Mouse (Mus musculus): Measurements from ENCODE around the gene Slc6a16.

The Slc6a16 gene

GRCm38 (mm10) chr7:45216442-45217183 is 24.3 kb upstream of the Slc6a16 start:
- DNase-seq = peak; percentile 93 to 95

DNA sequence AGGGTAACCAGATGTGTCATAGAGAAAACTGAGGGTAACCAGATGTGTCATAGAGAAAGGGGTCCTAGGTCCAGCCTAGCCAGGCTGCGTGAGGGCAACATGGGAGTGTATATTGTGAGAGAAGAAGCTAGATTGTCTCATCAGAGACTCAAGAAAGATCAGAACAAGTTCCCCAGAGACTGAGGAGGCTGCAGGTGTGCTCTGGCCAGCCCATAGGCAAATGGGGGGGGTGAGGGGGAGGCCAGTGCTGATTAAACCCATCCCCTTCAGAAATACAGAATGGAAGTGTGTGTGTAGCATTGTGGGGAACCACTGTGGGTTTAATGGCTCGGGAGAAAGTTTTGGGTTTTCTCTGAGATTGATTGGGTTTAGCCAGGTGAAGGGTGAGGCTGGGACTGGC is 19.2 kb upstream of the Slc6a16 start:
- no peak for DNase-seq

- DNase-seq = no peak
Measured at GRCm38 (mm10) chr7:45224826-45225225, 16.1 kb upstream of the Slc6a16 start.

- DNase-seq = no peak
Measured at GRCm38 (mm10) chr7:45226421-45226820, 14.5 kb upstream of the Slc6a16 start.

GRCm38 (mm10) chr7:45228548-45228947 is 12.3 kb upstream of the Slc6a16 start:
- peak in 1 of 2 experiments; percentile 1 for DNase-seq

GRCm38 (mm10) chr7:45229046-45229445 is 11.8 kb upstream of the Slc6a16 start:
- no peak for DNase-seq

- no peak for DNase-seq
Measured at GRCm38 (mm10) chr7:45229459-45230203, 11.3 kb upstream of the Slc6a16 start.

GRCm38 (mm10) chr7:45231192-45231591 is 9.7 kb upstream of the Slc6a16 start:
- no peak for DNase-seq

GRCm38 (mm10) chr7:45231941-45232340 is 8.9 kb upstream of the Slc6a16 start:
- no peak for DNase-seq

- DNase-seq = no peak
Measured at GRCm38 (mm10) chr7:45232716-45233465, 8.0 kb upstream of the Slc6a16 start.

DNA sequence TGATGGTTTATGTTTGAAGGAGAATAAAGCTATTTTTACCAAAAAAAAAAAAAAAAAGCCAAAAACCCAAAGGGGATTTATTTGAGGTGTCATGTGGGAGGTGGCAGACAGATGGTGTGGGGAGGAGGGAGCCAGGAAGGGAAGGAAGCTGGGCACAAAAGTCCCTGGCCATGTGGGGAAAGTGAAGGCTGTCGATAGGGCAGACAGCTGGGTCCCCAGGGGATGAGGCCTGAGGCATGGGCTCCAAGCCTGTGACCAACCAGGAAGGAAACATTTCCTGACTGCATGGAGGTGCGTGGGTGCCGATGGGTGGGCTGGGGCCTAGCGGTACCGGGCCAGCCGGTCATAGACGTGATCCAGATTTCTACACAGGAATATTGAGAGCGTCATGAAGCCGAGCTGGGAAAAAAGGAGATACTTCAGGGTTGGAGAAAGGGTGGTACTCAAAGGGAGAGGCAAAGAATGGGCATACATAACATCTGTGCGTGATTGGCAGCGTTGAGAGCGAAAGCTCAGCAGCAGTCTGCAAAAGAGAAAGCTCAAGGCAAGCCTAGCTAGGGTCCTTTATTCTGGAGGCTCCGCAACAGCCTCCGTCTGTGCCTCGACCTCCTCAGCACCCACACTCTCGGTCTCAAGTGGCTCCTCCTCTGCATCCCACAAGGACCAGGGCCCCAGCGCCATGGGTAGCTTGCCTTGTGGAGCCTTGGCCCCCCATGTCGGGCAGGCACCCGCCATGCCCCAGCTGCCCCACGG is 7.1 kb upstream of the Slc6a16 start:
- peak; percentile 27 to 37 for DNase-seq

GRCm38 (mm10) chr7:45234333-45234841 is 6.5 kb upstream of the Slc6a16 start:
- peak; percentile 26 to 43 for DNase-seq

DNA sequence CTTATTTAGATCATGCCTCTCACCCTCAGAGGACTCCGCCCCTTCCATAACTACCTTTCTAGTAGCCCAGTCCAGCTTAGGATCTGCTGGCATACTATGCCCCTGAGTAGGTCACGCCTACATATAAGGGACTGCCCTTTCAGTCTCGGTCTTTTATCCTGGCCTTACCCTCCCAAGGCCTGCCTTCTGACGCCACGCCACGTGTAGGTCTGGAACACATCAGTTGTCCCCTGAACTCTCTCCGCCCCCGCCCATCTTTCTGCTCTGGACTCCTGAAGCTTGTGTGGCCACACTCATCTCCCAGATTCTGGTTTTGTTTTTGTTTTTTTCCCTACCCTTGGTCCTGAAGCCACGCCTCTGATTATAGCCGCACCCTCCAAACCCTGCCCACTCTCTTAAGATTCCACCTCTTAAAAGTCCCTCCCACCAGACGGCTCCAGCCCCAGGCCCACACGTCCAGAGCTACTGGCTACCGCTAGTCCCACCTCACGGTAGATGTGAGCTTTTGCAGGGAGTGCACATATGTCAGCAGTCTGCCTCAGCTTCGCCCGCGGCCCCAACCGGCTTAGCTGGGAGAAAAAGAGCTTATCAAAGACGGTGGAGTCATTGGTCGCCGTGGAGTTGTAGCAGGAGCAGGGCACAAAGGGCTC is 5.8 kb upstream of the Slc6a16 start:
- peak; percentile 62 to 75 for DNase-seq

DNA sequence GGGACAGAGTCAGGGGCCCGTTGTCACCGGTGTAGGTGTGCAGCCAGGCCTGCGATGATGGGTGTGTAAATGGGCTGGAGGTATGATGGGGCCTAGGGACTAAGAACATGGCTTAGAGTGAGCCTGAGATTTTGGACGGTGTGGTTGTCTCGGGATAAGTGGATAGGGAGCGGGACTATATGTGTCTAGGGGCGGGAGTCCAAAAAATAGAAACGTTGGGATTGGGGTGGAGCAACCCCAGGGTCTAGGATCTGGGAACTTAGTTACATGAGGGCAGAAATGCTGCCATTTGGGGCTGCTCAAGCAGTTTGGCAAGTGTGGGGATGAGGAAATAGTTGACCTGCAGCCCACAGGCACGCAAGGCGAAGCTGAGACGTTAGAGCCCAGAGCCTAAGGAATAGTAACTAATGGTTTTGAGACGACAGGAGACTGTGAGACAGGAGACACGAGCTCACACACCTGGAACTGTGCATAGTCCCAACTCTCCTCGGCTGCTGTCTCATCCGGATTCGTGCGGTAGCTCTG is 5.2 kb upstream of the Slc6a16 start:
- DNase-seq = no peak

DNA sequence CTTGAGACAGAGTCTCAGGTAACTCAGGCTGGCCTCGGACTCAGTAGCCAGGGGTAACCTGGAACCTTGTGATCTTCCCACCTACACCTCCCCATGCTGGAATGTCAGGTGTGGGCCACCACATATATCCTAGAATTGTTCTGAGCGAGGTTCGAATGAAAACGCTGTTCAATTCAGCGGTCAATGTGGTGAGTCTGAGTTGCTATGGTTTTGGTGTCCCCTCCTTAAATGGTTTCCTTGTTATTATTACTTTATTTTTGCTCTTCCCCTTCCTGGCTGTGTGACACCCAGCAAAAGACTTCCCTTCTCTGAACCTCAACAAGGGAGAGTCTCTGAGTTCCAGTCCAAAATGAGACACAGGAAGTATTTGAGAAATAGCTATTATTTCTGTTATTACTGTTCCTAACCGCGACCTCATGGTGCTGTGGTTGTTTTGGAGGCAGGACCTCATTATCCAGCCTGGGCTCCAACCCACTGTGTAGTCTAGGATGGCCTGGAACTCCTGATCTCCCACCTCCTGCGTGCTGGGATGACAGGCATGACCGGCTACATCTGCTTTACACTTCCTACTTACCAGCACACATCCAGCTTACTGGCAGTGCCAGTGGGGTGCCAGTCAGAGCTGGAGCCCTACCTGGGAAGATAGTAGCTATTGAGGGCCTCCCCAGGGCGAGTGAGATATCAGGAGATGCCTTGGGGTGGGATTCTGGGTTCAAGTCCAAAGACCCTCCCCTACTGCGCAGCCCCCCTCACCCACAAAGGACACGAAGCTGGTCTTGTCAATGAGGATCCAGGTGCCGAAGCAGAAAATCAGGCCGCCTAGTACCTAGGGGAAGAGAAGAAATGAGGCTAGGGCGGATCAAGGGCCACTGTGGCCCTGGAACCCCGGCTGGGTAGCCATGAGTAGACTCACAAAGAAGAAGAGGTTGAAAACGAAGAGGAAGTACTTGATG is 2.9 kb upstream of the Slc6a16 start:
- no peak for DNase-seq

DNA sequence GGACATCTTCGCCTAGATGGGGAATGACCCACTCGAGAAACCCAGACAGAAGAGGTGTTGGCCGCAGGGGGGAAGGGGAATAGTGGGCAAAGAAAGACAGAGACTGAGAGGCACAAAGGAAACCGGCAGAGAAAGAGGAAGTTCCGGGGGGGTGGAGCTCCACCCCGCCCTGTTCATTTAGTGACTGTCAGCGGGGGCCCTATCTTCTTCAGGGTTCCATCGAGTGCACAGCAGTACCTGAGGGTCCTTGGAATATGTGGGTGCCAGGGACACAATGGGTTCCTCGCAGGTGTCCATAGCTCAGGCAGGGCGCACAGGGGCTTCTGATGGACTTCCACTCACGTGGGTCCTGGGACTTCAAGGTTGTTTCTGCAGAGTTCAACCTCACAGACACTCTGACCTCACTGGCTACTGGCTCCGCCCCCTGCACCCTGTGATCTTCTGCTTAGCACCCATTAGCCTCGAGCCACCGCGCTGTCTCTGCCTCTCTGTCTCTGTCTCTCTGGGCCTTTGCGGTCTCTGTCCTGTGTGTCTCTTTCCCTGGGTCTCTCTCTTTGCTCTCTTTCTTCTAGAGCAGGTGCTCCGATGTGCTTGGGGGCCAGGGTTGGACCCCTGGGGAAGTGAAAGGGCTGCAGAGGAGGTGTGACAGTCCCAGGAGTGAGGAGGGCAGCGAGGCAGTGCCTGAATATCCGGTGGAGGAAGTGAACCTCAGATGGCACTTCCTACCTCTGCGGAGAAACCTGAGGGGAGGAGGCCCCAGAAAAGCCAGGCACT is 2.0 kb upstream of the Slc6a16 start, which contains the start of gene Cd37:
Gene Cd37, minus strand, starts transcription at position 393 of the 774 bp plus-strand sequence.
- no peak for DNase-seq

- DNase-seq = no peak
Measured at GRCm38 (mm10) chr7:45240109-45240508, 776 bp upstream of the Slc6a16 start.

- DNase-seq = no peak
Measured at GRCm38 (mm10) chr7:45241389-45241749, 484 bp downstream of the Slc6a16 start.

DNA sequence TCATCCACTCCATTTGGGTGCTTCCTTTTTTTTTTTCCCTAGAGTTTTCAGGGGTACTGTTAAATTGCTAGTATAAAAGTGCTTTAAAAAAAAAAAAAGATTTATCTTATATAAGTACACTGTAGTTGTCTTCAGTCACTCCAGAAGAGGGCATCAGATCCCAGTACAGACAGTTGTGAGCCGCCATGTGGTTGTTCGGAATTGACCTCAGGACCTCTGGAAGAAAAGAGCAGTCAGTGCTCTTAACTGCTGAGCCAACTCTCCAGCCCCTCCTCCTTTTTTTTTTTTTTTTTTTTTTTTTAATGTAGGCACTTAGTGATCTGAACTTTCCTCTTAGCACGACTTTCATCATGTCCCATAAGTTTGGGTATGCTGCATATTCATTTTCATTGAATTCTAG is 6.8 kb downstream of the Slc6a16 start:
- DNase-seq = no peak

DNA sequence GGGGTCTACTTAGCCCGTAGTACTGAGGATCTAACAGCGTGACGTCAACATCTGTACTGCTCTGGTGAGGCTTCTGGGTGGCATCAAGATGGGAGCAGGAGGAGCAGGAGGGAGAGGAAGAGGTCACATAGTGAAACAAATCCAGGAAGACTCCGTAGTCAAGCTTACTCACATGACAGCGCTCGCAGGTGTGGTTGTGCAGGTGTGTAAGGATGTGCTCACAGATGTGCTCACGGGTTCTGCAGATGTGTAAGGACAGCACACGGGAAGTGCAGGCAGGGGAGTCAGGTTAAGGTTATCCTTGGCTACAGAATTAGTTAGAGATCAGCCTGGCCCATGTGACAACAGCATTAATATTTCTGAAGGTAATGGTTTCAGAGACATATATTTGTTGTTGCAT is 12.9 kb downstream of the Slc6a16 start:
- DNase-seq = no peak
